Mouse (Mus musculus): ENCODE measurements around the gene Ly6g6e. TPM values are rescaled to one million over a fixed set of nuclear protein-coding genes. Genes with fewer than 3 reads are reported as not detected.

The Ly6g6e gene
- total RNA-seq, 2 experiments from 2014 or later = not detected

DNA sequence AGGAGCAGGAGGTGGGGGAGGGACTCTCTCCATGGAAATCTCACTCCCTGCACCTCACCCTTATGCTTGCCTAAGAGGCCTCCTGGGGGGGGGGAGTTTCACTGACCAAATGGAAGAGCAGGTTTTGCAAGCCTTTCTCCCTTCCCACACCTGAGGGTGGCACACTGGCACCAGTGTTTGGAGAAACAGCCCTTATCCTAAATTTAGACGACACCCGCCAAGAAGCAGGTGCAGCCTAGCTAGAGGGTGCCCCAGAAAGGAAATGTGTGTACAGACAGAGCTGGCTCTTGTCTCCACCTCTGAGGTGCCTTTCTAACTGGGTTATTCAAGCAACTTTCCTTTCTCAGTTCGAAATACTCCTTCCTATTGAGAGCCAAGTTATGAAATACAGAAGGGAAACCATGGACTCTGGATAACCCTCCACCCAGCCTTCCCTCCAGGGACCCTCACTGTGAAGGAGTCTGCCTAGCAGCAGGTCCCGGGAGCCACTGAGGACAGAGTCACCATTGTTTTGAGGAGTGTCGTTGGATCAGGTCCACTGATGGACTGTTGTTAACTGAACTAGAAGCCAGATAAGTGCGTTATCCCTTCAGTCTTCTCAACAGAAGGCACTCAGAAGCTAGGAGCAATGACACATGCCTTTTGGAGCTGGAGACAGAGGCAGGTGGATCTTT lies 6.0 kb upstream of the Ly6g6e start:
- no peak for ATAC-seq (ENCODE audit: poor library complexity, severe bottlenecking)

GRCm38 (mm10) chr17:35071454-35071853 lies 5.2 kb upstream of the Ly6g6e start:
- no peak for ATAC-seq (ENCODE audit: poor library complexity, severe bottlenecking)

DNA sequence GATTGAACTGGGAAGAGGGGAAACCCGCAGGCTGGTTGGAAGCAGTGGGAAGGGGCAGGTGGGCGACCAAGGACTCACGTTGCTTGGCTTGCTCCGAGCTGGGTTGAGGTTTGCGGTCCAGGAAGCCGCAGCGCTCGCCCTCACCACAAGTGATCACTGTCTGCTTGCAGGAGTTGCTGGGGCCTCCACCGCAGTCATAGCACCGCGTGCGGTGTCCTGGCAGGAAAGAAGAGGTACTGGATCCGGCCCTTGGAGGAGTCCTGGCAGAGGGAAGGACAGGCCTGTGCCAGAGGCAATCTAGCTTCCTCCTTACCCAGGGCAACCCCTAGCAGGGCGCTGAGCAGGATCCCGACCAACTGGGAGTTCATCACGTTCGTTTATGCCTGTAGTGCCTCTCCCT lies 2.6 kb upstream of the Ly6g6e start:
- ATAC-seq (ENCODE audit: poor library complexity, severe bottlenecking) = no peak

- no peak for ATAC-seq (ENCODE audit: poor library complexity, severe bottlenecking)
These were observed 583 bp downstream of the Ly6g6e start for GRCm38 (mm10) chr17:35077285-35077684.

DNA sequence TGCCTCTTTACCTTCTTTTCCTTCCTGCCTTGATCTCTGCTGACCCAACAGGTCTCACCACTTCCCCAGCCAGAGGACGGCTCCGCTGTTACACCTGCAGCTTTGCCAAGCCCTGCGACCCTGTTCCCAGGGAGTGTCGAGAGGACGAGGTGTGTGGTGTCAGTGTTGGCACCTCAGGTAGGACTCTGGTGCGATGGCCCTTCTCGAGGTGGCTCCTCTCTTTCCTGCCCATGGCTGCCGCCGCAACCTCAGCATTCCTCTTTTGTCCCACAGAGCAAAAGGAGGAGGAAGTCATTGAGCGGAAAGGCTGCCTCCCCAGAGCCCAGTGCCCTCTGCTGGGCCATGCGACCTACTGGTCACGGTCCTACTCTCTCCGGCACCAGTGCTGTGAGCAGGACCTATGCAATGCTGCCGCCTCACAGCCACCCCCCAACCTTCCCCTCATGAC lies 1.1 kb downstream of the Ly6g6e start, which contains the start of gene Ly6g6d:
TSS of gene Ly6g6d (minus strand) at position 280 of the 448 bp plus-strand sequence.
- ATAC-seq (ENCODE audit: poor library complexity, severe bottlenecking) = peak; percentile 76; the same call in 1 of the 2 replicates

DNA sequence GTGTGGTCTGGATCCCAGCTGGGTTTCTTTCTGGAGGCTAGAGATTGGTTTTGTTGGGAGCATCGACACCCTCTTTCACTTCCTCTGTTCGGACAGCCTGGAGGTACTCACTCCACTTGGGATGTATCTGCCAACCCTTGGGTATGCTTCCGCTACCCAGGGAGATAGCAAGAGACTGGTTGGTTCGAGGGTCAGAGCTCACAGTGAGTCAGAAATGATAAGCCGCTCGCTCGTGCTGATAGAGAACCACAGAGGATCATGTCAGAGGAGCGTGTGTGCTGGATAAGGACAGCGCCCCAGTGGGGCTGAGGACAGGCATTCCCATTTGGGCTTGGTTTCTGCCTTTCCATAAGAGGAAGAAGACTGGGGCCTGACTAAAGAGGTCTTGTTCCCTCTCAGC lies 3.1 kb downstream of the Ly6g6e start:
- peak; percentile 45 for ATAC-seq (ENCODE audit: poor library complexity, severe bottlenecking)

- ATAC-seq (ENCODE audit: poor library complexity, severe bottlenecking) = no peak
These were observed 3.5 kb downstream of the Ly6g6e start for GRCm38 (mm10) chr17:35080248-35080647.

DNA sequence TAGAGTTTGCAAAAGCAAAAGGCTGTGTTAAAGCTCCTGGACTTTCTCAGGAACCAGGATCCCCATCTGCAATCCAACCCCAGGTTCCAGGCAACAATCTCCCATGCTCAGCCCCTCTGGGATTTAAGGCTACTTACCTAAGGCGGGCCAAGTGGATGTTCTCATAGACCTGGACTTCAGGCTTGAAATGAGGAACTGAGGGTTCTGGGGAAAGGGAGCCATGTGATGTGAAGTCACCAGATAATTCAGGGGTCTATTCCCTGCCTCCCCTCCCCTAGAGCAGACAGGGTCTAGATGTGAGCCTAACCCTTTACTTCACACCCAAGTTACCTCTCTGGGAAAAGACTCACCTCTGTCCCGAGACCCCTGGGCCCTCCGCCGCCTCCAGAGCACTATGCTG lies 4.0 kb downstream of the Ly6g6e start:
- ATAC-seq (ENCODE audit: poor library complexity, severe bottlenecking) = no peak

DNA sequence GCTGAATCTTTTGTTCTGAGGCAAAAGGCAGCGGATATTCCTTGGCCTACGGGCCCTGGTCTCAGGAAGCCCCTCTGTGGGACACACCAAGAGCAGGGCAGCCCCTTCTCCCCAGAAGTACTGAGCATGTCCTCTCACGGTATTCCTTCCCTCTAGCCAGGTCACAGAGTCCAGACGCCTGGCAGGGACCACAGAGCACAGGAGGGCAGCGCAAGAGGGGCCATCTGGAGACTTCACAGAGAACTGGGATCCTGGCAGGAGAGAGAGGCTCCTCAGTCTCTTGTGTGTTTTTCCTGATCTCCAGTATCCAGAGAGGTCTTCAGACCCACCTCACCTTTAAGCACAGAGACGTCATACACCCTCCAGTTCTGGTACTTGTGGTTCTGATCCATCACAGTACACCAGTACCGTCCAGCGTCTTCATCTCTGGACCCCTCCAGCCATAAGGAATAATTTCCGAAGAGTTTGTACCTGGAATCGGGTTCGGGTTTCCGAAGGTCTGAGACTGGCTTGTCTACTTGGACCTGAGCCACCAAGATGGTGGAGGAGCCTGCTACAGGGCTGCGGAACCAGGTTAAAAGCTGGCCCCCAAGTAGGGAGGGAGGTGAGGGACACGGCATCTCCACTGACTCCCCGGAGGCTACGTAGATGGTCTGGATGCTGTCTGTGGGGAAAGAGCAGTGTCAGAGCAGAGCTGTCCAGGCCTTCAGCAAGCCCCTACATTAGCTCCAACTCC lies 6.3 kb downstream of the Ly6g6e start:
- no peak for ATAC-seq (ENCODE audit: poor library complexity, severe bottlenecking)

GRCm38 (mm10) chr17:35083929-35084497 lies 7.3 kb downstream of the Ly6g6e start:
- no peak for ATAC-seq (ENCODE audit: poor library complexity, severe bottlenecking)

GRCm38 (mm10) chr17:35085208-35085865 lies 8.6 kb downstream of the Ly6g6e start, which contains the start of gene Ly6g6f:
TSS of gene Ly6g6f (minus strand) at chr17:35085610.
- no peak for ATAC-seq (ENCODE audit: poor library complexity, severe bottlenecking)

DNA sequence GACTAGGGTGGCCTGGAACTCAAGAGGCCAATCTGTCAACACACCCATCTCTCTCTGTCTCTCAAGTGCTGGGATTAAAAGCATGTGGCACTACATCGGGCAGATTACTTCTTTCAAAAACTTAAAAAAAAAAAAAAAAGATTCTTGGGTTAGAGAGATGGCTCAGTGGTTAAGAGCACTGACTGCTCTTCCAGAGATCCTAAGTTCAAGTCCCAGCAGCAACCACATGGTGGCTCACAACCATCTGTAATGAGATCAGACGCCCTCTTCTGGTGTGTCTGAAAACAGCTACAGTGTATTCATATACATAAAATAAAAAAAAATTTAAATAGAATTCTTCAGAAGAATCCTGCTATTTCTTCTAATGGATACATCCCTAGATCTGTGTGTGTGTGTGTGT lies 11.4 kb downstream of the Ly6g6e start:
- no peak for ATAC-seq (ENCODE audit: poor library complexity, severe bottlenecking)

GRCm38 (mm10) chr17:35088825-35089644 lies 12.3 kb downstream of the Ly6g6e start, which contains the start of gene Abhd16a:
TSS of gene Abhd16a (plus strand) at chr17:35089263.
- ATAC-seq (ENCODE audit: poor library complexity, severe bottlenecking) = peak; percentile 99

GRCm38 (mm10) chr17:35090166-35090932 lies 13.6 kb downstream of the Ly6g6e start:
- ATAC-seq (ENCODE audit: poor library complexity, severe bottlenecking) = no peak

GRCm38 (mm10) chr17:35092403-35093198 lies 15.9 kb downstream of the Ly6g6e start:
- no peak for ATAC-seq (ENCODE audit: poor library complexity, severe bottlenecking)

GRCm38 (mm10) chr17:35094475-35095365 lies 18.0 kb downstream of the Ly6g6e start:
- ATAC-seq (ENCODE audit: poor library complexity, severe bottlenecking) = peak; percentile 82

GRCm38 (mm10) chr17:35096597-35096996 lies 19.9 kb downstream of the Ly6g6e start:
- ATAC-seq (ENCODE audit: poor library complexity, severe bottlenecking) = no peak
